Mouse (Mus musculus): ENCODE data around the gene Atg4c. TPM values are rescaled to one million over a fixed set of nuclear protein-coding genes. Genes with fewer than 3 reads are reported as not detected.

Atg4c gene
- total RNA-seq, 2 experiments from 2014 or later, result 5.3 to 5.5 TPM

DNA sequence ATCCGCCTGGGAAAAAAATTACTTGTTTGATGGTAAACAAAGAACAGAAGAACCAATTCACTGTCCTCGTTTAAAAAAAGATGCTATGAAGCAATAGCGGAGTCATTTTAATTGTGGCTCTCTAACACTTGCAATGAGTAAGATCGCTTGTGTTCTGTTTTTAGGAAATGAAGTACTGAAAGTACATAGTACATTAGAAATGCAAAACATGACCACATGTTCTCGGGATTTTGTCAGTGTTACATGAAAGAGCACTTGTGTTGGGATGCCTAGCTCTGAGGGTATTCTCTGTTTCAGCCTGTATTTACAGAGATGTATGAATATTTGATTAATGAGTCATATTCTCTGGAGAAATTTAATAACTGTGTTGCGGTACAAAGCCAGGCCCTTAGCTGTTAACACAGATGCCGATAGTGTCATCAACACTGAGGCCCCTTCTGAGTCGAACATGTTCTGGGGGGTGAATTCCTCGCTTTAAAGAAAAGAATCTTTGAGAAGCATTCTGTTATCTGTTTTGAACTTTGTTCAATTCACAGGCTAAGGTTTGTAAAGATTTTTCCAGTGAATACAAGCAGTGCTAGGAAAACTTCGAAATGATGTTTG lies 73.2 kb downstream of the Atg4c start:
- DNase-seq, result no peak

DNA sequence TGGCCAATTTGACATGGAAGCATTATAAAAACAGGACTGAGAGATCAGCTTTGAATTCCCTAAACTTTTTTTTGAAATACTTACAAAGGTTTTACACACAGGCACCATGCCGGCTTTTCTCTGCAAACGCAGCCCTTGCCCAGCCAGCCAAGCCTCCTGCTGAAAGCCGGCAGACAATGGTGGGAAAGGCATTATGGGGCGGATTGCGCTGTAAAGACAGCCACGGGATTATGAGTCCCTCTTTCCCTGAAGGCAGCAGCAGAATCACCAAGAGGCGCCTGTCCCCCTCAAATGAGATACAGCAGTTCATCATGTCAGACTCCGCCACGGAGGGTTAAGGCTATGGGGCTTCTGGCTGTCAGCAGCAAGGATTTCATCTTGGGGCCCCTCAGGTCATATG lies 79.1 kb downstream of the Atg4c start:
- no peak for DNase-seq

DNA sequence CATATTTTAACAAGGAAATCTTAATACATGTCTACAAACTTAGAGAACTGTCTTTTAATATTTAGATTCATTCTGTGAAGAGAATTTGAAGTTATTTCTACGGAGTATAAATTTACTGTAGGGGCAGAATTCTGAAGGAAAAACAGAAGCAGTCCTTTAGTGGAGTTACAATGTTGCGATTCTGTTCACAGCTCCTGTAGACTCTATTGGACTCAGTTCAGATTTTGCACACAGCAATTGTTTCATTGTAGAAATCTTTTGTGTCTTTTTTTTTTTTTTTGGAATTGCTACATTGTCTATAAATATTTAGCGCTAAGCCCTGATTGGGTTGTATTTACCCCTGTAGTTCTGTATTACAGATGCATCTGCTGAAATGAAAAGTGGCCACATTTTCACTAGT lies 79.7 kb downstream of the Atg4c start:
- no peak for DNase-seq

DNA sequence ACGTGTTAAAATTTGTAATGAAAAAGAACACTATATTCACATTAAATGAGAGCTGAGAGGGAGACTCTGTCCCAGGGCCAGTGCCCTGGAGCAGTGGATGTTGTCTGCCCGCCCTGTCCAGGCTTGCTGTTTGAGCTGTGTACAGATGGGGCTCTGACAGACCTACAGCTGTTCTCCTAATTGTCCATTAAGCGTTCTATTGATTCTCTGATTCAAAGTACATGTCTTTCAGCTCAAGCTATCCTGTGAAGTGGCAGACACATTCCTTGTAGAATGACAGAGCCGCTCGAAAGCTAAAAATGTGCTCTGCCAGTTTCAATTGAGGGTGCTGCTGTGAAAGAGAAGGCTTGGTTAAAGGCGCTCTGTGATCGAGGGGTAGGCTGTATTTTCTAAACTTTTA lies 80.2 kb downstream of the Atg4c start:
- no peak for DNase-seq

DNA sequence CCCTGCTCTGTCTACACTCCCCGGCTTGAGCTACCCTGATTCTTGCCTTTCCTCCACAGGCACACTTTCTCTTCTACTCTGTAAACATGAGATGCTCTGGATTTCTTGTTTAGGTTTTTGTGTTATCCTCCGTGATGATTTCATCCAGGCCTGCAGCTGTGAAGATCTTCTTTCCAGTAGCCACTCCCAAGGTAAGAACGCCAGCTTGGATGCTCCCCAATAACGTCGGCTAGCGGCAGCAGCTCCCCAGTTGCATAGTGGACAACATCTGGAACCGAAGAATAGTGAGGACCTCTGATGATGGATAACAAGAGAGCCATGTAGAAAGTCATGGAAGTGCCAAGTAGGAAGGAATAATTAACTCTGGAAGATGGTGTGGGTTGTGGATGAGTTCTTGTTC lies 85.1 kb downstream of the Atg4c start:
- DNase-seq, result peak; percentile 7

DNA sequence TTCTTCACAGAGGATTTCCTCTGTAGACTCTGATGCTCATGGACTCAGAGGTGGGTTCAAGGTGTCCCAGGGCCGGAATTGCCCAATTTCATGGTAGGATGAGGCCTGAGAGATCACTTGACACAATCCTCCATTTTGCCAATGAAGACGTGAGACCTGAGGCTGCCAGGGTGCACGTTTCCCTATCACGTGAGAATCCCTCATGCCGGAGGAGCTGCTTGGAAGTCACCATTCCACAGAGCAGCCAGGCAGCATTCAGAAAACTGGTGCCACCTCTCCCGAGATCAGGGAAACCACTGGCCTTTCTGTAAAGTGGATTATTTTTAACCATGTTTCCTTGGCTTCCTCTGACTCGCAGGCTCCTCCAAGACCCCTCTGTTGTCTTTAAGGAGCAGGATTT lies 88.0 kb downstream of the Atg4c start:
- DNase-seq, result no peak

DNA sequence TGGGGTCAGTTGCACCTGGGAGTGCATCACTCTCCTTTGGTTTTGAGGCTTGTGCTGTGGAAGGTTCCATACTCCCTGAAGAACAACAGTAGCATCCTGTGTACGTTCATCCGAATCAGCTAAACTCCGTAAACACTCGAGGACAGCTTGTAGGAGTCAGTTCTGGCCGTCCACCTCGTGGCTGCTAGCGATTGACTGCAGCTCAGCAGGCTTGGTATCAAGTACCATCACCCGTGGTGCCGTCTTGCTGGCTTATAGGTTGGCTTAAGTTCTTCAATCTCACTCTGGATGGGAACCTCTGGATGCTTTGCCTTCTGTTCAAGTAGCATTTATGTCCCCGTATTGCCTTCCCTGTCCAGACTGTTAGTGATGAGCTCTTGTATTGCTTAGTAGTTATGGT lies 95.6 kb downstream of the Atg4c start:
- no peak for DNase-seq

DNA sequence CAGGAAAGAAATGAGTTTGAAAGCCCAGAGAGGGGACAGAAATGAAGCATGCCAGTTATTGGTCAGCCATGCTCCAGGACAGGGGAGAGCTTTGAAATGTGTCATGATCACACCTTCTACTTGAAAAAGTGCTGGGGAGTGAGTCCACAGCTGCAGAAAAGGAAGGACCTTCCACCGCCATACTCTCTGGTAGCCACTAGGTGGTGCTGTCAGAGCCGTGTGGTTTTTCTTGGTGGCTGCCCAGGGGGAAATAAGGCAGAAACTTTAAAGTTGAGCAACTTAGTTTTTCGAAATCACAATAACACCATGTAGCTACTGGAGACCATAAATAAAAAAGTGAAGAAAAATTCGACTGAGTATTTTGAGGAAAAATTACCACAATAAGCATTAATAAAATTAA lies 104.9 kb downstream of the Atg4c start:
- peak; percentile 56 for DNase-seq

DNA sequence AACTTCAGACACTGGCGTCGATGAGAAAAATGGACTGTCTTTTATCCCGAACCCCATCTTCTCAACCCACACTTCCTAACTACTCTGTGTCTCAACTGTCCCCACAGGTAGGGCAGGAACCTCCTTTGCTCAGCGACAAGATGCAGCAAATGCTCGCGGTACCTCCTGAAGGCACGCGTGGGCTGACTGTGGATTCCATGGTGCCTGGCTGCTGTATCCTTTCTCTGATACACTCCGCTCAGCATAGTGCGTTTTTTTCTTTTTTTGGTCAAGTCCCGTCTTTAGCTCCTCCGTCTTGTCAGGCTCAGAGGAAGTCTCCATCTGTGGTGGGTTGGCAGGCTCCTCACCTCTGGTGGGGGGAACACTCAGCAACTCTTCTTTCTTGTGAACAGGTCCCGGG lies 111.1 kb downstream of the Atg4c start:
- no peak for DNase-seq

Other genes with a start within 250 kb of the Atg4c start
- gene Angptl3, start 163.0 kb upstream of the Atg4c start, total RNA-seq (2021), result 1 to 10 TPM; 1.7 to 1.9 TPM
- gene Dock7, start 73.0 kb upstream of the Atg4c start, total RNA-seq (2021), result 10 to 100 TPM; 30.6 to 37.8 TPM
- not detected for gene Gm12689, start 102.0 kb downstream of the Atg4c start, total RNA-seq (2021)

All from heart, postnatal 4 days (tissue).